Mouse (Mus musculus): ENCODE measurements around the gene Pdrg1. TPM values are rescaled to one million over a fixed set of nuclear protein-coding genes. Genes with fewer than 3 reads are reported as not detected.

Gene Pdrg1
- polyA plus RNA-seq, 1 experiment from 2014 or later, result 130 TPM

DNA sequence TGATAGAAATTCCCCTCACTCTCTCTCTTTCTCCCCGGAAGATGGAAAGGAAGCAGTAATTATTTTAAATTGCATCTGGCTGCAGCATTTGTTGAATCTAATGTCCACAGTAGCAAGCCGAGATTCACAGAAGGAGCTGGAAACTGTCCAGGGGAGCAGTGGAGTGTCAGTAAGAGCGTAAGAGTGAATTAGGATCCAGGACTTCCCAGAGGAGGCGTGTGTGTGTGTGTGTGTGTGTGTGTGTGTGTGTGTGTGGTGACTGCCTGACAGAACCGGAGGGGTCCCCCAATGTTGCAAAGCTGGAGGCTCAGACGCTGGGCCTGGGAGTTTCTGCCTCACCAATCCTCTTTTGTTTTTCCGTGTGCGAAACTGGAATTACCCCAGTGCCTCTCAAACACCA, 577 bp upstream of the Pdrg1 start:
- Histone ChIP-seq H3K4me3 (ENCODE audit: low read length) (peak overlapping the region; percentile 96; the same call in 1 of the 2 replicates), H3K9ac (replicated peaks; ENCODE audit: low read length) (no peak overlapping the region; the same call in 1 of the 2 replicates)
- no peak for ATAC-seq (ENCODE audit: low FRiP score, low TSS enrichment)

DNA sequence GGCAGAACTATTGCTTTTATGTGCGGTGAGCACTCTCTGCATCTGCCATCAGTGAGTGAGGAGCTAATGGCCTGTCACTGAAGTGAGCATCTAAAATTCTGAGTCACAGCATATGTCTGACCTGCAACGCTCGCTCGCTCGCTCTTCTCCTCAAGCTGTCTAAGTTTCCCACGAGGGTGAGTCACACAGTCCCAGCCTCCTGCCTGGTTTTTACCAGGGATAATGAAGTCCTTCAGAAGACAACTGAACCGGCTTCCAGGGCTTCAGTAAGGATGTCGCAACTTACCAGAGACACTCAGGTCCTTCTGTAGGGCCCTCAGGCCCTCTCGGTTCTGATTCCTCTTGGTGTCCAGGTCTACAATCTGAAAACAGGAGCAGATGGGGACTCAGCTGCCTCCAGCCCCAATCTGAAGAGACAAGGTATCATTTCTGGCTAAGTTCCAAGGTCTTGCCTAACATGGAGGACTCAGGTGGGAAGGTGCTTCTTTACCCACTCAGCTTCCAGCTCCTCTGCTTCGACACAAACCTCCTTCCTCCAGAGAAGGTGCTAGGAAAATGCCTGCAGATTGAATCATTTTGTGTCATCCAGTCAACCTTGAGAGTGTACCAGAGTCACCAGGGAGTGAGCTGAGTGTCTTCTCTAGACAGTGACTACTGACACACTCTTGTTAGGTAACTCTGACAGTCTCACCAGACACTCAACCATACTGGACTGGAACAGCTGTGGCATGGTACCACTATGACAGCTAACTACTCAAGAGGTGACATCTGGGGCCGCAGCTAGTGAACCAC, 1.3 kb downstream of the Pdrg1 start:
- no peak for ATAC-seq (ENCODE audit: low FRiP score, low TSS enrichment)
- H3K9ac ChIP-seq (replicated peaks; ENCODE audit: low read length), result peak overlapping the region; percentile 83

More for the DNA sequence above, 577 bp upstream of the Pdrg1 start:
- Histone ChIP-seq H3K4me2 (replicated peaks; ENCODE audit: low read depth, low read length) (peak overlapping the region; percentile 36), H3K4me1 (ENCODE audit: insufficient read depth, low read length) (peaks cover 11% of the 10 kb centered on the region), H3K36me3 (ENCODE audit: insufficient read depth, low read length) (peaks cover 24% of the 10 kb centered on the region), H3K9me3 (ENCODE audit: low read length) (no peaks in the 10 kb centered on the region), H3K27ac (ENCODE audit: low read length) (no peak overlapping the region), H3K27me3 (ENCODE audit: insufficient read depth, low read length) (no peaks in the 10 kb centered on the region)
- 30% methylated on average over 8 of the region's 8 CpGs for WGBS

DNA sequence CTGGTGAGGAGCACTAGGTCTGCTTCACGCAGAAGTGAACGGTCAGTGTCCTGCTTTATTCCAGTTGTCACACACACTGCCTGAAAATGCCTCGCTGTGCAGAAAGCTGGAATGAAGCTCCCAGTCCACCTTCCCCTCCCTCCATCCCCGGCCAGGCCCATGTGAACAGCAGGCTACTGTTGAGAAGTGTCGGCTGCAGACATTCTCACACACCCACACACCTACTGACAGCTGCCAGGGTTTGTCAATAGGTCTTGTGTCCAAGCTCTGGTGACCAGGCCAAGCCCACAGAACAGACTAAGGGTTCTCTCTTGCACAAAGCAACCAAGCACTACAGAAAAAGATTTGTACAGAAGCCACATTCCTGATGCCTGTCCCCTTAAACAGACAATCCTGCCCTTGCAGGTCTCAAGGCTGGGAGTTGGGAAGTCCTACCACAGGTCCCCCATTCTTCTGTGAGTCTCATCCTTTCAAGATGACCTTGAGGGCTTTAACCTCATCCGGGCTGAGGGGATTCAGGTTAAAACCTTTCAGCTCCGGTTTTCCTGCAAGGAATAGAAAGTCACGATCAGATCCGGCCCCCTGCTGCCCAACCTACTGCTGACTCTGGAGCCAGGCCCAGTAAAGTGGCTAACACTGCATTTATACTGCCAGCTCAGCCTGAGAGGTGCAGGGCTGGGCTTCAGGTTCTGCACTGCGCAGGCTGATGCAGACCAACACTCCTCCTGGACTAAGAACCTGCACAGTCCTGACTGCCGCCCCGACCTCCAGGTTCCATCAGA, 5.8 kb downstream of the Pdrg1 start:
- 89% methylated on average over 12 of the region's 12 CpGs for WGBS
- Histone ChIP-seq H3K4me3 (ENCODE audit: low read length) (no peak overlapping the region), H3K27ac (ENCODE audit: low read length) (no peak overlapping the region), H3K9ac (replicated peaks; ENCODE audit: low read length) (no peak overlapping the region), H3K4me1 (ENCODE audit: insufficient read depth, low read length) (peaks cover 6% of the 10 kb centered on the region), H3K36me3 (ENCODE audit: insufficient read depth, low read length) (peaks cover 53% of the 10 kb centered on the region), H3K4me2 (replicated peaks; ENCODE audit: low read depth, low read length) (no peak overlapping the region), H3K9me3 (ENCODE audit: low read length) (no peaks in the 10 kb centered on the region), H3K27me3 (ENCODE audit: insufficient read depth, low read length) (no peaks in the 10 kb centered on the region)
- ATAC-seq (ENCODE audit: low FRiP score, low TSS enrichment), result no peak

More for the DNA sequence above, 1.3 kb downstream of the Pdrg1 start:
- H3K9me3 ChIP-seq (ENCODE audit: low read length), result no peaks in the 10 kb centered on the region
- H3K36me3 ChIP-seq (ENCODE audit: insufficient read depth, low read length), result peaks cover 38% of the 10 kb centered on the region
- peaks cover 11% of the 10 kb centered on the region for H3K4me1 ChIP-seq (ENCODE audit: insufficient read depth, low read length)
- no peaks in the 10 kb centered on the region for H3K27me3 ChIP-seq (ENCODE audit: insufficient read depth, low read length)
- H3K4me2 ChIP-seq (replicated peaks; ENCODE audit: low read depth, low read length), result peak overlapping the region; percentile 94
- peak overlapping the region; percentile 96 for H3K4me3 ChIP-seq (ENCODE audit: low read length)
- H3K27ac ChIP-seq (ENCODE audit: low read length), result no peak overlapping the region
- WGBS, result 88% methylated on average over 11 of the region's 11 CpGs

DNA sequence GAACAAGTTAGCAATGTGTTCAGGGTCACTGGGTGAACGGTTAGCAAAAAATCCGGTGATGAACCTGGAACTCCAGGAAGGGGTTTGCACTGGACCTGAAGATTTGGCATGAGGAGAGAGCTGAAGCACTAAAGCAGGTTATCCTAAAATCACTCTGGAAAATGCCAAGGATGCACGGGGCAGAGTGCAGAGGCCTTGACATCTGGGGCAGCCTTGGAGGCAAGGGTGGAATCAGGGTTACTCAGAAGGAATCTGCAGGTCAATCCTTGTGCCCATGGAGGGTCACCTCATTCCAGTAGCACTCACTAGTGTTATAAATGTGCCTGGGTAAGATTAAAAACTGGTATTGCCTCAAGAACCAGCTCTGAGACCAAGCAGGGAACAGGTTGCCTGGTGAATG, 9.2 kb downstream of the Pdrg1 start:
- H3K4me3 ChIP-seq (ENCODE audit: low read length), result no peak overlapping the region
- no peaks in the 10 kb centered on the region for H3K4me1 ChIP-seq (ENCODE audit: insufficient read depth, low read length)
- no peak overlapping the region for H3K27ac ChIP-seq (ENCODE audit: low read length)
- no peak overlapping the region for H3K4me2 ChIP-seq (replicated peaks; ENCODE audit: low read depth, low read length)
- no peak overlapping the region for H3K9ac ChIP-seq (replicated peaks; ENCODE audit: low read length)
- ATAC-seq (ENCODE audit: low FRiP score, low TSS enrichment), result no peak
- H3K36me3 ChIP-seq (ENCODE audit: insufficient read depth, low read length), result peaks cover 31% of the 10 kb centered on the region; the same call in 1 of the 2 replicates
- WGBS, result 85% methylated on average over 3 of the region's 3 CpGs
- H3K9me3 ChIP-seq (ENCODE audit: low read length), result no peaks in the 10 kb centered on the region
- H3K27me3 ChIP-seq (ENCODE audit: insufficient read depth, low read length), result no peaks in the 10 kb centered on the region

DNA sequence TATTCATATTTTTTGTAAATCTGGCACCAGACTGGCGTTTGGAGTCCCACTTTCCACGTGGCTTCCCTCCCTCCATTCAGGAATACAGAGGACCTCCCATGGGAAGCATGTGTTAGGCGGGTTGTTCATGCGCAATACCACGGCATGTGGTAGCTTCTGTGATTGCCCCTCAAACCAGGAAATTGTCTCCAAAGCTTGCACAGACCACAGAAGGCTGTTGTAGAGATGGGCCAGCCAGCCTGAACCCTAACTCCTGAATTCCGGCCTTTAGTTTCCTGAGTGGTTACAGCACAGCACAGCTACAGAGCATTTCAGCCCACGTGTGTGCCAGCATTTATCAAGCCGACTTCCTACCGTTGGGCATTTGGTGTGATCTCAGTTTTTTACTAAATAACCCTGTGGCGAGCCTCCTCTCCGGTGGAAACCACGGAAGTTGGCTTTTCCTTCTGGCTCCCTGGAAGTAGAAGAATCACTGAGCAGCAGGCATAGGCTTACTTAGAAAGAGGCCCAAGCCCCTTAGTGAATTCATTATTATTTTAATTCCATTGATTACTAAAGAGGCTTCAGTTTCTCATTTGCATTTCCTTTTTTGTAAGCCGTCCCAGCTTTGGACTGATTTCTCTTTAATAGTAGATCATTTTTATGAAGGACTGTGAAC, 11.4 kb downstream of the Pdrg1 start:
- H3K9me3 ChIP-seq (ENCODE audit: low read length), result no peaks in the 10 kb centered on the region
- H3K27me3 ChIP-seq (ENCODE audit: insufficient read depth, low read length), result no peaks in the 10 kb centered on the region
- no peak for ATAC-seq (ENCODE audit: low FRiP score, low TSS enrichment)
- no peak overlapping the region for H3K9ac ChIP-seq (replicated peaks; ENCODE audit: low read length)
- H3K4me3 ChIP-seq (ENCODE audit: low read length), result no peak overlapping the region
- WGBS, result 66% methylated on average over 13 of the region's 13 CpGs
- H3K27ac ChIP-seq (ENCODE audit: low read length), result no peak overlapping the region
- H3K4me2 ChIP-seq (replicated peaks; ENCODE audit: low read depth, low read length), result no peak overlapping the region
- peaks cover 14% of the 10 kb centered on the region; the same call in 1 of the 2 replicates for H3K36me3 ChIP-seq (ENCODE audit: insufficient read depth, low read length)
- H3K4me1 ChIP-seq (ENCODE audit: insufficient read depth, low read length), result no peaks in the 10 kb centered on the region

DNA sequence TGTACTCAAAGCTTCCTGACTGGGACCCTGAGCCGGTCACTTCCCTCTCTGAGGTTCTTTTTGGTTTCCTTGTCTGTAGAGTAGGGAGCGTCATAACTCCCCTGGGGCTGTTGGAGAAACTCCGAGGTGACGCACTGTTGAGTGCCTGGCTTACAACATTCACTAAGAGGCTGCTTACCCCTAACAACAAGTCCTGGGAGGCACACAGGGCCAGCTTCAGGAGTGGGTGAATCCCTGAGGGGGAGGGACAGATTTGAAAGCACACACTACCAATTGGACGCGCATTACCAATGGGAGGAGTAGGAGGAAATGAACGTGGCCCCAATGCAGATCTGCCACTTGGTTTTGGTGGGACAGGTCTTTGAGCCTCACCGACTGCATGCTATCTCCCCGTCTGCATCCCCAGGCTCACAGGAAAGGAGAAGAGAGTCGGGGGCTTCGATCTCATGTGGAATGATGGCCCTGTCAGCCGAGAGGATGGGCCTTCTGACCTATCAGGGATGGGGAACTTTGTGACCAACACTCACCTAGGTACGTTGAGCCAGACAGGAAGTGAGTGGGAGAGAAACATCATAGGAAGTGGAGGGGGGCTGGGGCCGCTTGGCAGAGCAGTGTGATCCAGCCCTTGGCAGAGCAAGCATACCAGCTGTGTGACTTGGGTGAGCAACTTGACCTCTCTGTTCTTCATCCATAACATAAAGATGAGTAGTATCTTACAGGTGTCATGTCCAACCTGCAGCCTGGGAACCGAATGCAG, 12.6 kb downstream of the Pdrg1 start:
- Histone ChIP-seq H3K9me3 (ENCODE audit: low read length) (no peaks in the 10 kb centered on the region), H3K36me3 (ENCODE audit: insufficient read depth, low read length) (0 out of 2 replicates have a peak, but pooled peaks cover 8% of the 10 kb centered on the region), H3K9ac (replicated peaks; ENCODE audit: low read length) (no peak overlapping the region), H3K27me3 (ENCODE audit: insufficient read depth, low read length) (no peaks in the 10 kb centered on the region), H3K4me2 (replicated peaks; ENCODE audit: low read depth, low read length) (no peak overlapping the region), H3K4me3 (ENCODE audit: low read length) (no peak overlapping the region), H3K27ac (ENCODE audit: low read length) (no peak overlapping the region), H3K4me1 (ENCODE audit: insufficient read depth, low read length) (no peaks in the 10 kb centered on the region)
- WGBS, result 73% methylated on average over 15 of the region's 15 CpGs
- ATAC-seq (ENCODE audit: low FRiP score, low TSS enrichment), result no peak

DNA sequence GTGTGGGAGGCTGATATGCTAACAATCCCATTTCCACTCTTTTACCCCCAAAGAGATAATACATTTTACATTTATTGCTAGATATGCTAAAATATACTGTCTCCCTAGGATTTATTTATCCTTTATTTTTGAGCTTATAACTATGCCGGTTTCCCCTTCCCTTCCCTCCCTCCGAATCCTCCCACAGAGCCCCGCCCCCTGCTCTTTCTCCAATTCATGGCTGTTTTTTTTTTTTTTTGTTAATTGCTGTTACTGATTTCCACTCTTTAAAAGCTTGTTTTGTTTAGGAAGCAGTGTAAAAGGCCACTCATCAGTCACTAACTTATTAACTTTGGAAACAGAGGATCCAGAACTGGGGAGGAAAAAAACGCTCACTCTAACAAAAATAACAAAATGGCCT, 18.2 kb downstream of the Pdrg1 start:
- Histone ChIP-seq H3K4me1 (ENCODE audit: insufficient read depth, low read length) (no peaks in the 10 kb centered on the region), H3K27ac (ENCODE audit: low read length) (no peak overlapping the region), H3K4me2 (replicated peaks; ENCODE audit: low read depth, low read length) (no peak overlapping the region), H3K9me3 (ENCODE audit: low read length) (no peaks in the 10 kb centered on the region), H3K27me3 (ENCODE audit: insufficient read depth, low read length) (no peaks in the 10 kb centered on the region), H3K36me3 (ENCODE audit: insufficient read depth, low read length) (no peaks in the 10 kb centered on the region), H3K9ac (replicated peaks; ENCODE audit: low read length) (no peak overlapping the region), H3K4me3 (ENCODE audit: low read length) (no peak overlapping the region)
- ATAC-seq (ENCODE audit: low FRiP score, low TSS enrichment), result no peak
- 41% methylated on average over 4 of the region's 4 CpGs for WGBS

DNA sequence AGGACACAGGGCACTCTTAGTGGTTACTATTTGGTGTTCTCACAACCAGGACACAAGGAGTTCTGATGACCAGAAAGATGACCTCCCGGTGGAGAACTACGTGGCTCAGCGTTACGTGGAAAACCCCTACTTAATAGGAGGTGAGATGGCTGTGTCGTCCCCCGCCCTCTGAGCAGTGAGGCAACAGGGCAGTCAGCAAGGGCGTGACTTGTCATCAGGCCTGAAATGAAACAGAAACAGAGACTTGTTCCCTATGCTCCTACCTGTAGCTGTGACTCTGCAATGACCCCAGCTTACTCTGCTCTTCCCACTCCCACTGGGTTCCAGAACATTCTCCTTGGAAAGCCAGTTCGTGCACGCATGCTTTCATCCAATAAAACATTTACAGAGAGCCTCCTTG, 23.7 kb downstream of the Pdrg1 start:
- no peak for ATAC-seq (ENCODE audit: low FRiP score, low TSS enrichment)
- Histone ChIP-seq H3K27me3 (ENCODE audit: insufficient read depth, low read length) (no peaks in the 10 kb centered on the region), H3K4me3 (ENCODE audit: low read length) (no peak overlapping the region), H3K27ac (ENCODE audit: low read length) (no peak overlapping the region), H3K4me2 (replicated peaks; ENCODE audit: low read depth, low read length) (no peak overlapping the region), H3K36me3 (ENCODE audit: insufficient read depth, low read length) (no peaks in the 10 kb centered on the region), H3K9me3 (ENCODE audit: low read length) (no peaks in the 10 kb centered on the region), H3K4me1 (ENCODE audit: insufficient read depth, low read length) (no peaks in the 10 kb centered on the region), H3K9ac (replicated peaks; ENCODE audit: low read length) (no peak overlapping the region)
- WGBS, result 79% methylated on average over 9 of the region's 9 CpGs

DNA sequence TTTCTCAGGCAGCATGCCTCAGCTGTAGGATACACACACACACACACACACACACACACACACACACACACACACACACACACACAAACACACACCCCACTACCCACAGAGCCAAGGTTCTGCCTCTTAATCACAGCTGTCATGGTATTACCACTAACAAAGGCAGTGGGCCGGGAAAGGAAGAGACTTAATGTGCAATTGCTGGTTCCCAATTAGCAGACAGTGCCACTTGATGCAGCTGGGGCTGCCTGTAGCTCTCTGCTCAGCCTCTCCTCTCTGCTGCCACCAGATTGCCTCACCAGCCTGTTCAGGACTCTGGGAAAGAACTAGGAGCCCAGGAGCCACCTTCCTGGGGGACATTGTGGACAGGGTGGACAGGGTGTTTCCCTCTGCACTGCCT, 29.6 kb downstream of the Pdrg1 start:
- H3K4me3 ChIP-seq (ENCODE audit: low read length), result no peak overlapping the region
- no peak overlapping the region for H3K4me2 ChIP-seq (replicated peaks; ENCODE audit: low read depth, low read length)
- 11% methylated on average over 1 of the region's 1 CpGs for WGBS
- no peak overlapping the region for H3K27ac ChIP-seq (ENCODE audit: low read length)
- H3K36me3 ChIP-seq (ENCODE audit: insufficient read depth, low read length), result no peaks in the 10 kb centered on the region
- no peak overlapping the region for H3K9ac ChIP-seq (replicated peaks; ENCODE audit: low read length)
- no peak for ATAC-seq (ENCODE audit: low FRiP score, low TSS enrichment)
- H3K27me3 ChIP-seq (ENCODE audit: insufficient read depth, low read length), result no peaks in the 10 kb centered on the region
- H3K9me3 ChIP-seq (ENCODE audit: low read length), result no peaks in the 10 kb centered on the region
- no peaks in the 10 kb centered on the region for H3K4me1 ChIP-seq (ENCODE audit: insufficient read depth, low read length)
